Mouse (Mus musculus): ENCODE measurements around the gene Olfr221.

DNA sequence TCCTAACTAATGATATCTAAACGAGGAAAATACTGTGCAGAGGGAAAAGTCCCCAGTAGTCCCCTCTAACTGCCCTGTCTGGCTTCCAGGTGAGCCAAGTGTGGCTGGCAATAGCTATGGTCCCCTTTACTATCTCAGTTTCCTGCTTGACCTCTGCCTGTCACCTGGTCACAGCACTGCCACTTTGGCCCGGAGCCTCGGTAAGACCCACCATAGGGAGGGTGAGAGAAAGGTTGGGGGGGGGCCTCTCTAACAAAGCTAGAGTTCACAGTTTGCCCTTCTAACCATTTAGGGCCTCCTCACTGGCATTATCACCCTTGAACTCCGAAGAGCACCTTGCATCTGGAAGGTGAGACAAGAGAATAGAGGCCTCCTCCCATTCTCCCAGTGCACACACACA is 24.6 kb downstream of the Olfr221 start:
- TF ChIP-seq CTCF (conservative IDR thresholded peaks at IDR 0.05; ENCODE audit: low read length): no peak
- TF ChIP-seq NANOG (IDR thresholded peaks at IDR 0.05; ENCODE audit: borderline replicate concordance, low read length): no peak
- TF ChIP-seq POU5F1 (IDR thresholded peaks at IDR 0.05; ENCODE audit: borderline replicate concordance, low read length): no peak
